Mouse (Mus musculus): Measurements from ENCODE around the gene Spsb3. TPM values are rescaled to one million over a fixed set of nuclear protein-coding genes. Genes with fewer than 3 reads are reported as not detected.

Gene Spsb3
- total and polyA plus RNA-seq, 3 experiments, result 30.2 to 34.5 TPM; not detected in 1

DNA sequence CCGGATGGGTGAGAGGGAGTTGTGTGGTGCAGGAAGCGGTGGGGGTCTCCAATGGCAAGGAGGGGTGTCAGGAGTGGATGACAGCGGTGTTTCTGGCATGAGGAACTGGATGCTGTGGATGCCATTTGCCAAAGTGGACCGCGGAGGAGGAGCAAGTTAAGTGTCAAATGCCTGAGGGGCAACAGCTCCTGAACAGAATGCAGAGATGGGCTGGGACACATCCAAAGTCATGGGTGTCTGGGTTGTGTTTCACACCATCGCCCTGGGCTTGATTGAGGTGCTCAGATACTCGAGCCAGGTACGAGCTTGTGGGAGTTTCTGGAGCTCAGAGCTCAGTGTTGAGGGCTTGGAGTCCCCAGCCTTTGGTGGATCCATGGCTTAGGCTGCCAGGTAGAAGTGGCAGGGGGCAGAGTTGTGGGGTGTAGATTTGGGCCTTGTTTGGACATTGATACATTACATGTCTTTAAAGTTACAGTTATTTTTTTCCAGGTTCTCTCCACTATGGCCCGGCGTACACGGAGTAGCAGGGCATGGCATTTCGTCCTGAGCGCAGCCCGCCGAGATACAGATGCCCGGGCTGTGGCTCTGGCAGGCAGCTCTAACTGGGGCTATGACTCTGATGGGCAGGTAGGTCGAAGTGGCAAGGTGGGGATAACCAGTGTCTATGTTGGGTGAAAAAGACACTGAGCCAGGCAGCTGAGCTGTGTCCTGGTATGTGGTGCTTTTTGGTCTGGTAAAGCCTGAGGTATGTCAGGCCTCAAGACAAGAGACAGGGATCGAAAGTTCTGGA is 1.0 kb downstream of the Spsb3 start:
- Histone ChIP-seq H3K4me3 (ENCODE audit: control insufficient read depth in 1 of 2, insufficient read depth in 1 of 2, low read depth in 2 of 2, low read length in 2 of 2) (peak overlapping the region; percentile 84 to 93), H3K27me3 (ENCODE audit: control insufficient read depth in 1 of 2, insufficient read depth in 2 of 2, low read length in 2 of 2) (no peaks in the 10 kb centered on the region), H3K36me3 (ENCODE audit: control insufficient read depth in 1 of 2, insufficient read depth in 2 of 2, low read length in 2 of 2) (peaks cover 0 to 2% of the 10 kb centered on the region in 2 experiments; a peak in 3 of 4 replicates), H3K4me1 (ENCODE audit: control insufficient read depth in 1 of 2, insufficient read depth in 2 of 2, low read length in 2 of 2) (peaks cover 0 to 14% of the 10 kb centered on the region in 2 experiments; a peak in 1 of 4 replicates), H3K9ac (ENCODE audit: control insufficient read depth, low read depth, low read length, poor library complexity, severe bottlenecking) (peak overlapping the region; percentile 89), H3K9me3 (replicated peaks; ENCODE audit: insufficient read depth, low read length) (no peaks in the 10 kb centered on the region), H3K27ac (ENCODE audit: control insufficient read depth, low read depth, low read length) (no peak overlapping the region), H3K79me2 (ENCODE audit: control insufficient read depth, insufficient read depth, low read length, poor library complexity) (peaks cover 22% of the 10 kb centered on the region)
- DNase-seq (ENCODE audit: low read depth, low spot score), result peak; percentile 47
- TF ChIP-seq ZMIZ1 (IDR thresholded peaks at IDR 0.05; ENCODE audit: low read depth, low read length), result no peak
- TF ChIP-seq POLR2A (IDR thresholded peaks at IDR 0.05; ENCODE audit: control insufficient read depth in 1 of 2, insufficient read depth in 1 of 2, low read depth in 1 of 2, low read length in 2 of 2, poor library complexity in 1 of 2), result peak in 1 of 2 experiments; percentile 8; a peak in 1 of 4 replicates

- H3K79me2 ChIP-seq (ENCODE audit: control insufficient read depth, insufficient read depth, low read length, poor library complexity), result peaks cover 29% of the 10 kb centered on the region
- TF ChIP-seq POLR2AphosphoS2 (IDR thresholded peaks at IDR 0.05; ENCODE audit: low read length) (peak; percentile 55; the same call in 1 of the 2 replicates), NRF1 (IDR thresholded peaks at IDR 0.05; ENCODE audit: insufficient read depth, low read depth, low read length, poor library complexity, severe bottlenecking) (no peak), POLR2A (IDR thresholded peaks at IDR 0.05; ENCODE audit: control insufficient read depth in 1 of 2, insufficient read depth in 1 of 2, low read depth in 1 of 2, low read length in 2 of 2, poor library complexity in 1 of 2) (0 out of 4 replicates have a peak, but pooled peaks of 1 of the 2 experiments have one; percentile 29)
- peaks cover 0 to 3% of the 10 kb centered on the region in 2 experiments; a peak in 3 of 4 replicates for H3K36me3 ChIP-seq (ENCODE audit: control insufficient read depth in 1 of 2, insufficient read depth in 2 of 2, low read length in 2 of 2)
- H3K9ac ChIP-seq (ENCODE audit: control insufficient read depth, low read depth, low read length, poor library complexity, severe bottlenecking), result no peak overlapping the region
- no peaks in the 10 kb centered on the region for H3K27me3 ChIP-seq (ENCODE audit: control insufficient read depth in 1 of 2, insufficient read depth in 2 of 2, low read length in 2 of 2)
- no peak overlapping the region for H3K27ac ChIP-seq (ENCODE audit: control insufficient read depth, low read depth, low read length)
- H3K4me3 ChIP-seq (ENCODE audit: control insufficient read depth in 1 of 2, insufficient read depth in 1 of 2, low read depth in 2 of 2, low read length in 2 of 2), result no peak overlapping the region
- H3K4me1 ChIP-seq (ENCODE audit: control insufficient read depth in 1 of 2, insufficient read depth in 2 of 2, low read length in 2 of 2), result peaks cover 0 to 13% of the 10 kb centered on the region in 2 experiments; a peak in 2 of 4 replicates
- DNase-seq (ENCODE audit: low read depth, low spot score), result no peak
- H3K9me3 ChIP-seq (replicated peaks; ENCODE audit: insufficient read depth, low read length), result no peaks in the 10 kb centered on the region
Measured at GRCm38 (mm10) chr17:24888862-24889261, 2.4 kb downstream of the Spsb3 start.

GRCm38 (mm10) chr17:24890151-24891092 is 4.0 kb downstream of the Spsb3 start:
- Histone ChIP-seq H3K9me3 (replicated peaks; ENCODE audit: insufficient read depth, low read length) (no peaks in the 10 kb centered on the region), H3K27ac (ENCODE audit: control insufficient read depth, low read depth, low read length) (no peak overlapping the region), H3K36me3 (ENCODE audit: control insufficient read depth in 1 of 2, insufficient read depth in 2 of 2, low read length in 2 of 2) (peaks cover 0 to 5% of the 10 kb centered on the region in 2 experiments; a peak in 2 of 4 replicates), H3K9ac (ENCODE audit: control insufficient read depth, low read depth, low read length, poor library complexity, severe bottlenecking) (no peak overlapping the region), H3K4me1 (ENCODE audit: control insufficient read depth in 1 of 2, insufficient read depth in 2 of 2, low read length in 2 of 2) (peaks cover 0 to 12% of the 10 kb centered on the region in 2 experiments; a peak in 2 of 4 replicates), H3K79me2 (ENCODE audit: control insufficient read depth, insufficient read depth, low read length, poor library complexity) (peaks cover 38% of the 10 kb centered on the region), H3K27me3 (ENCODE audit: control insufficient read depth in 1 of 2, insufficient read depth in 2 of 2, low read length in 2 of 2) (no peaks in the 10 kb centered on the region), H3K4me3 (ENCODE audit: control insufficient read depth in 1 of 2, insufficient read depth in 1 of 2, low read depth in 2 of 2, low read length in 2 of 2) (no peak overlapping the region)
- DNase-seq (ENCODE audit: low read depth, low spot score), result no peak
- 0 out of 2 replicates have a peak, but pooled peaks have one; percentile 21 for TF ChIP-seq POLR2AphosphoS5 (IDR thresholded peaks at IDR 0.05; ENCODE audit: borderline replicate concordance, low read depth, low read length)
- no peak for TF ChIP-seq EP300 (IDR thresholded peaks at IDR 0.05; ENCODE audit: low read depth in 1 of 2, low read length in 2 of 2)
- no peak for TF ChIP-seq CTCF (IDR thresholded peaks at IDR 0.05 in 2 of 3, conservative IDR thresholded peaks at IDR 0.05 in 1 of 3; ENCODE audit: control insufficient read depth in 1 of 3, insufficient read depth in 1 of 3, low read depth in 2 of 3, low read length in 3 of 3, poor library complexity in 1 of 3, severe bottlenecking in 1 of 3)
